Mouse (Mus musculus) spleen, adult 2 months (tissue): ENCODE measurements around the gene Nfic. TPM values are rescaled to one million over a fixed set of nuclear protein-coding genes. Genes with fewer than 3 reads are reported as not detected.

ENCODE experiments used
- DNase-seq, 2 experiments: peaks; one replicate each; pipeline versions ENCODE4 v3.0.0 to v3.0.0-alpha.2; 2012 to 2021; ENCODE audit warnings: low spot score in 2 of 2, low read depth in 1 of 2
- H3K27ac ChIP-seq: fragments of 200-500 bp; 2 replicates; pipeline ENCODE4 v1.5.1; 2012; ENCODE audit warnings: low read length, inconsistent platforms; ENCODE audit not compliant: insufficient read depth
- H3K27me3 ChIP-seq: fragments of 200-500 bp; 2 replicates; pipeline ENCODE4 v1.6.1; 2012; ENCODE audit warnings: mild to moderate bottlenecking, moderate library complexity, low read length, inconsistent platforms; ENCODE audit not compliant: control insufficient read depth, insufficient read depth
- H3K36me3 ChIP-seq: fragments of 200-500 bp; 2 replicates; pipeline ENCODE4 v1.6.1; 2012; ENCODE audit warnings: mild to moderate bottlenecking, low read length, inconsistent platforms; ENCODE audit not compliant: control insufficient read depth, insufficient read depth
- H3K4me1 ChIP-seq: fragments of 200-500 bp; 2 replicates; pipeline ENCODE4 v1.6.1; 2011; ENCODE audit warnings: inconsistent platforms; ENCODE audit not compliant: control insufficient read depth, insufficient read depth, insufficient read length
- H3K4me3 ChIP-seq: fragments of 200-500 bp; 2 replicates; pipeline ENCODE4 v1.5.1; 2011; ENCODE audit warnings: mild to moderate bottlenecking, inconsistent platforms; ENCODE audit not compliant: insufficient read depth, insufficient read length; ENCODE audit errors: extremely low read depth
- CTCF ChIP-seq: fragments of 200-500 bp; IDR thresholded peaks from 2 replicates; pipeline ENCODE4 v1.5.1; 2011; ENCODE audit warnings: mild to moderate bottlenecking, inconsistent platforms; ENCODE audit not compliant: insufficient read depth, insufficient read length, insufficient replicate concordance; ENCODE audit errors: extremely low read depth
- POLR2A ChIP-seq: fragments of 200-500 bp; IDR thresholded peaks from 2 replicates; pipeline ENCODE4 v1.6.1; 2011; ENCODE audit warnings: low read depth, low read length, inconsistent platforms
- WGBS: fragments of 180-500 bp; shearing (Covaris S2); methylation state at CpG from one replicate; pipeline ENCODE4 v1.1.7; 2018; 5-methylcytosine and 5-hydroxymethylcytosine counted together
- polyA plus RNA-seq: library from polyadenylated mRNA; depleted of rRNA; stranded (reverse); fragments of >200 nt; gene quantifications from 2 replicates; pipeline ENCODE4 v1.2.3, GENCODE M21; 2012

The Nfic gene
- polyA plus RNA-seq, 1 experiment: 26.0 TPM

GRCm38 (mm10) chr10:81418216-81419070, 37.0 kb downstream of the Nfic start:
- DNase-seq: no peak
- 0 out of 2 replicates have a peak, but pooled peaks cover 2% of the 10 kb centered on the region for H3K36me3 ChIP-seq
- TF ChIP-seq POLR2A: no peak
- no peak for TF ChIP-seq CTCF
- peaks cover 2% of the 10 kb centered on the region for H3K4me1 ChIP-seq
- H3K27me3 ChIP-seq: no peaks in the 10 kb centered on the region
- no peak overlapping the region for H3K27ac ChIP-seq
- WGBS: 78% methylated on average over 11 of the region's 11 CpGs
- H3K4me3 ChIP-seq: no peak overlapping the region

GRCm38 (mm10) chr10:81417227-81418215, 37.9 kb downstream of the Nfic start:
- 75% methylated on average over 12 of the region's 12 CpGs for WGBS
- peak overlapping the region; percentile 28; the same call in 1 of the 2 replicates for H3K27ac ChIP-seq
- no peaks in the 10 kb centered on the region for H3K27me3 ChIP-seq
- H3K4me3 ChIP-seq: no peak overlapping the region
- H3K4me1 ChIP-seq: peaks cover 2% of the 10 kb centered on the region
- no peak for TF ChIP-seq POLR2A
- no peak for TF ChIP-seq CTCF
- no peak for DNase-seq
- H3K36me3 ChIP-seq: 0 out of 2 replicates have a peak, but pooled peaks cover 2% of the 10 kb centered on the region

DNA sequence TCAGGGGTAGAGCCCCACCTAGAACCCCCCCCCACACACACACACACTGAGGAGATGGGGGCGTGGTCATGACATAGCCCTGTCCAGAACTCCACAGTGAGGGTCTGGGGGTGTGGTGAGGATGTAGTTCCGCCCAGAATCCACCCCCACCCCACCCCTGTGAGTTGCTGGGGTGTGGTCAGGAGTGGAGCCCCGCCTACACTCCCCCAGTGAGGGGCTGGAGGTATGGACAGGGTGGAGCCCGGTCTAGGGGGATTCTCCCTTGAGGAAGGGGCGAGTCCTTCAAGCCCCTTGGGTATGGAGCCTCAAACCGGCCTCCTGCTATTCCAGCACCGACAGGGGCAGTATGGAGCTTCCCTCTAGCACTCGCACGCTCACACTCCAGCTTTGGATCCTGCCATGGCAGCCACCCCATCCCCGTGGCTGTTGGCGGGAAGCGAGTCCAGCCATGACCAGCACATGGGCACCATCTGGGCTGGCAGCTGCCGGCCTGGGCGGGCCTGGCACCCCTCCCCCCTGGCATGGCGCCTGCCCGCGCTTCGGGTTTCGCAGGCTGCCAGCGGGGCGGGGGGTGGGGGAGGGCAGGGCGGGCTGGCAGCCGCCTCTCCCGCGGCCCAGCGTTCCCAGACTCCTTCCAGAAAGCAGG, 38.7 kb downstream of the Nfic start:
- Histone ChIP-seq H3K36me3 (0 out of 2 replicates have a peak, but pooled peaks cover 2% of the 10 kb centered on the region), H3K4me1 (peaks cover 2% of the 10 kb centered on the region), H3K27ac (no peak overlapping the region; the same call in 1 of the 2 replicates), H3K4me3 (no peak overlapping the region), H3K27me3 (no peaks in the 10 kb centered on the region)
- TF ChIP-seq CTCF (no peak), POLR2A (no peak)
- WGBS: 16% methylated on average over 25 of the region's 26 CpGs
- no peak for DNase-seq

DNA sequence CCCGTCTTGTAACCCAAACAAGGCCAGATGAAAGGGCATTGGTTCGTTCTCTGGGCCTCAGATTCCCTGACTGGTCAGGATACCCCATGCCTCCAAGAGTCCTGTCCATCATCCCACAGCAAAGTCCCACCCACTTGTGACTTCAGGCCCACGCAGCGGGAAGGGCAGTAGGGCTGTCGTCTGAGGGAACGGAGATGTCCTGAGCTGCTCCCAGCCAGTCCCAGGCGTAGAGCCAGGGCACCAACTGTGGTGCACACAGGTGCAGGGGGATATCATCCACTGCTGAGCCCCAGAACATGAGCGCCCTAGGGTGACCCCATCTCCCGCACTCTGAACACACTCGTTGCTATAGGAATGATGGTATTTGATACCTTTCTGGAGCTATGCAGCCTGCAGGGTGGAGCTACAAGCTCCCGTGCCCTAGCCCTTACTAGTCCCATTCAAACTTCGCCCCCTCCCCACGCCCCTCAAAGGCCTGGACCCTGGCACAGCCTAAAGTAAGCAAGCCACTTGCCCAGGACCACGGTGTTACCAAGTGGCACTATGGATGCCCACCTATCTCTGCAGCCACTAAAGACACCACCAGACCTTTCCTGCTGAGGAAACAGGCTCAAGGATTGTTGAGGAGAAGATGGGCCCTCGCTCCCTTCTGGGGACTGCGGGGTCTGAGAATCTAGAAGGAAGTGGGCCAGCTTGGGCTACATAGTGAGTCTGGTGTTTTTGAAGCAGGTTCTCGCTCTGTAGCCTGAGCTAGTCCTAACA, 39.7 kb downstream of the Nfic start:
- no peak overlapping the region for H3K27ac ChIP-seq
- 0 out of 2 replicates have a peak, but pooled peaks cover 2% of the 10 kb centered on the region for H3K36me3 ChIP-seq
- DNase-seq: no peak
- H3K27me3 ChIP-seq: no peaks in the 10 kb centered on the region
- WGBS: 80% methylated on average over 17 of the region's 17 CpGs
- TF ChIP-seq POLR2A (no peak), CTCF (no peak)
- H3K4me1 ChIP-seq: peaks cover 2% of the 10 kb centered on the region
- no peak overlapping the region for H3K4me3 ChIP-seq

GRCm38 (mm10) chr10:81415146-81415545, 40.3 kb downstream of the Nfic start:
- no peak for TF ChIP-seq POLR2A
- TF ChIP-seq CTCF: no peak
- no peak for DNase-seq
- Histone ChIP-seq H3K36me3 (0 out of 2 replicates have a peak, but pooled peaks cover 2% of the 10 kb centered on the region), H3K27ac (peak overlapping the region; percentile 39; the same call in 1 of the 2 replicates), H3K4me3 (no peak overlapping the region), H3K27me3 (no peaks in the 10 kb centered on the region), H3K4me1 (peaks cover 5% of the 10 kb centered on the region)
- 79% methylated on average over 5 of the region's 5 CpGs for WGBS

DNA sequence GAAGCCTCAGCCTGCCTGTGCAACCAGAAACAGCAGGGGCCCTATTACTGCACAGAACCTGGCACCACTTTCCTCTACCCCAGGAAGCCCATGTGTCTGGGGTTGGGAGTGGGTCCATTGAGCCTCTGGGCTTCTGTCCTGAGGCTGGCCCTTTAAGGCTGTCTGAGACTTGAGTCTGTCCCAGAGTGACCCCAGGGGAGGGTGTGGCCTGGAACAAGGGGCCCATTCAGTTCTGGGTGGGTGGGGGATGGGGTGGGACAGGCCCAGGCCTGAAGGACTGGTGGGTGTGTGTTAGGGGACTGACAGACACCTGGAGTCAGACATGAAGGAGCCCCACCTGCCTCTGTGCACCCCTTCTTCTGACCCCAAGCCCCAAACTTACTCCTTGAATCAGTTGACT, 40.8 kb downstream of the Nfic start:
- no peak for DNase-seq
- Histone ChIP-seq H3K36me3 (0 out of 2 replicates have a peak, but pooled peaks cover 2% of the 10 kb centered on the region), H3K27ac (peak overlapping the region; percentile 44; the same call in 1 of the 2 replicates), H3K4me1 (peaks cover 5% of the 10 kb centered on the region), H3K4me3 (no peak overlapping the region), H3K27me3 (no peaks in the 10 kb centered on the region)
- TF ChIP-seq POLR2A: no peak
- TF ChIP-seq CTCF: no peak
